10 mouse cellular contexts compared by ENCODE assay signal in the genomic region with DNA sequence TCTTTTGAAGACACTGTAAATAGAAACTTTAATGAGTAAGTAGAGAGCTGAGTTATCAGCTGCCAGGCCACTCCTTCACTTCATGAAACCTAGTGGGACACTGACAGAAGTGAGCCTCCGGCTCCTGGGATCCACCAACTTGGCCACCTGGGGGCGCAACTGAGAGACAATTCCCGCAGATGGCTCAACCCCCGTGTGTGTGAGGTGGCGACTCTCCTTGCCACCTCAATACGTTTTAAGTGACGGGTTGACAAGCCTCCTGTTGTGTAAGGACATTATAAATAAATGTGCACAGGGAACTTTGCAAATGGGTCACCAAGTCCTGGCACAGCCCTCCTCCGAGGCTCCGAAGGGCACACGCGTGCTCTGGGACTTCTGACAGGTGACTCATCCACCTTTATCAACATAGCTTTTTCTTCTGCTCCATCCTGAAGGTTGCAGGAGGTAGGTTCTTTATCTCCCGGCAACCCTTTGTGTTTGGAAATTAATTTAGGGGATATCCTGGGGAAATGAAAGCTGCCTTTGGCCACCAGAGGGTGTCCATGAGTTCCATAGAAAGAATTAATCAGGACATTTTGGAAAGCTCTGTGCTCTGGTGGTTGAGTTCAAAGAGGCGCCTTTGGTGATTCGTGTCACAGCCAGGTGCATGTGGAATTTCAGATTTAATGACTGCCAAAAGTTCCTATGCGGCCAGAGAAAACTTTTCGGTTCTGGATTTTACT.
DNase-seq lines count a peak whose midpoint lies in the region; ATAC-seq and TF ChIP-seq lines count a peak whose summit lies in the region.
"Had no signal": no experiment of that assay in that cellular context is flagged by ENCODE, and none has a peak within 500 bp of the region (broad histone marks: within the 10 kb centered on the region; RNA-seq: fewer than 3 reads in every experiment).

No protein-coding gene starts in this region.

- H3K27ac ChIP-seq in heart, adult 2 months, result no peak overlapping the region
- H3K27ac ChIP-seq in heart, embryonic 11.5 days (ENCODE audit: low read depth, low read length), result no peak overlapping the region
- H3K27ac ChIP-seq in spleen, adult 2 months (ENCODE audit: insufficient read depth, low read length), result no peak overlapping the region
- H3K27ac ChIP-seq in midbrain, embryonic 15.5 days, result no peak overlapping the region
- H3K27ac ChIP-seq: lung, embryonic 15.5 days had no signal

- TF ChIP-seq POLR2A in heart, adult 2 months (IDR thresholded peaks at IDR 0.05; ENCODE audit: insufficient read depth, low read depth, low read length), result no peak
- TF ChIP-seq POLR2A in spleen, adult 2 months (IDR thresholded peaks at IDR 0.05; ENCODE audit: low read depth, low read length), result no peak

- intact Hi-C loops in heart, adult 2 months (cut with DNase I), result no loop called here

- no peaks in the 10 kb centered on the region for H3K27me3 ChIP-seq in heart, adult 2 months (ENCODE audit: control insufficient read depth, insufficient read depth, low read length)
- H3K27me3 ChIP-seq in heart, embryonic 11.5 days (ENCODE audit: control insufficient read depth, insufficient read depth, low read length), result no peaks in the 10 kb centered on the region
- H3K27me3 ChIP-seq in spleen, adult 2 months (ENCODE audit: control insufficient read depth, insufficient read depth, low read length), result no peaks in the 10 kb centered on the region
- H3K27me3 ChIP-seq in midbrain, embryonic 15.5 days (replicated peaks), result no peaks in the 10 kb centered on the region
- H3K27me3 ChIP-seq: lung, embryonic 15.5 days had no signal

- 86% methylated on average over 16 of the region's 16 CpGs for WGBS in heart, adult 2 months
- 83% methylated on average over 16 of the region's 16 CpGs for WGBS in heart, embryonic 11.5 days (ENCODE audit: insufficient replicate concordance)
- 91% methylated on average over 16 of the region's 16 CpGs for WGBS in spleen, adult 2 months
- 87% methylated on average over 16 of the region's 16 CpGs for WGBS in midbrain, embryonic 15.5 days

- no peaks in the 10 kb centered on the region for H3K36me3 ChIP-seq in heart, adult 2 months (ENCODE audit: control insufficient read depth, insufficient read depth, low read length)
- H3K36me3 ChIP-seq in heart, embryonic 11.5 days (ENCODE audit: control insufficient read depth, insufficient read depth, low read length), result peaks cover 16% of the 10 kb centered on the region
- peaks cover 1% of the 10 kb centered on the region; the same call in 1 of the 2 replicates for H3K36me3 ChIP-seq in spleen, adult 2 months (ENCODE audit: control insufficient read depth, insufficient read depth, low read length)
- H3K36me3 ChIP-seq in midbrain, embryonic 15.5 days (replicated peaks), result peaks cover 8% of the 10 kb centered on the region

- no peak for DNase-seq in heart, adult 2 months
- no peak for DNase-seq in spleen, adult 2 months (ENCODE audit: low read depth in 1 of 2, low spot score in 2 of 2)
- DNase-seq in spleen, postnatal 36 days (ENCODE audit: low spot score in 2 of 2), result no peak
- peak; percentile 79 for DNase-seq in adrenal gland, postnatal 25 days
- DNase-seq in MN1 (ENCODE audit: low spot score), result no peak
- DNase-seq: gastrocnemius, postnatal 36 days had no signal

- H3K9me3 ChIP-seq in heart, embryonic 11.5 days (replicated peaks; ENCODE audit: control insufficient read depth, low read length), result peaks cover 3% of the 10 kb centered on the region; the same call in 1 of the 2 replicates
- H3K9me3 ChIP-seq in midbrain, embryonic 15.5 days, result no peaks in the 10 kb centered on the region
- H3K9me3 ChIP-seq: lung, embryonic 15.5 days had no signal

- no peak for TF ChIP-seq EP300 in heart, adult 2 months (IDR thresholded peaks at IDR 0.05; ENCODE audit: insufficient read depth, low read depth, low read length)

- no peak for ATAC-seq in heart, embryonic 11.5 days (replicated peaks; ENCODE audit: insufficient number of reproducible peaks, low FRiP score, low TSS enrichment)
- ATAC-seq in megakaryocyte-erythroid progenitor cell, adult 5-6 weeks (replicated peaks; ENCODE audit: low FRiP score, low TSS enrichment, poor library complexity, severe bottlenecking), result peak; percentile 55; the same call in 1 of the 2 replicates
- no peak for ATAC-seq in midbrain, embryonic 15.5 days (replicated peaks)

- H3K79me2 ChIP-seq in heart, adult 2 months (replicated peaks; ENCODE audit: control insufficient read depth, insufficient read depth, low read length), result no peaks in the 10 kb centered on the region

- peak; percentile 47 for TF ChIP-seq CTCF in heart, adult 2 months (IDR thresholded peaks at IDR 0.05)
- TF ChIP-seq CTCF in spleen, adult 2 months (IDR thresholded peaks at IDR 0.05; ENCODE audit: extremely low read depth, insufficient read depth, insufficient read length, insufficient replicate concordance), result peak; percentile 12; the same call in 1 of the 2 replicates

- no peak overlapping the region for H3K9ac ChIP-seq in heart, adult 2 months (ENCODE audit: low read depth, low read length)
- no peak overlapping the region for H3K9ac ChIP-seq in heart, embryonic 11.5 days (ENCODE audit: low read depth, low read length)
- no peak overlapping the region for H3K9ac ChIP-seq in midbrain, embryonic 15.5 days
- H3K9ac ChIP-seq: lung, embryonic 15.5 days had no signal

- no peak overlapping the region for H3K4me3 ChIP-seq in heart, adult 2 months
- H3K4me3 ChIP-seq in heart, embryonic 11.5 days (ENCODE audit: low read depth, low read length), result no peak overlapping the region
- no peak overlapping the region for H3K4me3 ChIP-seq in spleen, adult 2 months (ENCODE audit: extremely low read depth, insufficient read depth, insufficient read length)
- H3K4me3 ChIP-seq in midbrain, embryonic 15.5 days, result no peak overlapping the region
- H3K4me3 ChIP-seq: lung, embryonic 15.5 days had no signal

- H3K4me1 ChIP-seq in heart, adult 2 months (ENCODE audit: control insufficient read depth, insufficient read depth, low read length), result no peaks in the 10 kb centered on the region
- H3K4me1 ChIP-seq in heart, embryonic 11.5 days (ENCODE audit: control insufficient read depth, insufficient read depth, low read length), result no peaks in the 10 kb centered on the region
- H3K4me1 ChIP-seq in spleen, adult 2 months (ENCODE audit: control insufficient read depth, insufficient read depth, insufficient read length), result no peaks in the 10 kb centered on the region
- no peaks in the 10 kb centered on the region for H3K4me1 ChIP-seq in midbrain, embryonic 15.5 days

- no peak overlapping the region for H3K4me2 ChIP-seq in heart, embryonic 11.5 days
- H3K4me2 ChIP-seq in midbrain, embryonic 15.5 days, result no peak overlapping the region
- H3K4me2 ChIP-seq: lung, embryonic 15.5 days had no signal
